Mouse (Mus musculus): ENCODE measurements around the gene Trpm5.

Trpm5 gene

GRCm38 (mm10) chr7:143105258-143105897, 10.9 kb upstream of the Trpm5 start:
- no peak for DNase-seq (ENCODE audit: low read depth)

DNA sequence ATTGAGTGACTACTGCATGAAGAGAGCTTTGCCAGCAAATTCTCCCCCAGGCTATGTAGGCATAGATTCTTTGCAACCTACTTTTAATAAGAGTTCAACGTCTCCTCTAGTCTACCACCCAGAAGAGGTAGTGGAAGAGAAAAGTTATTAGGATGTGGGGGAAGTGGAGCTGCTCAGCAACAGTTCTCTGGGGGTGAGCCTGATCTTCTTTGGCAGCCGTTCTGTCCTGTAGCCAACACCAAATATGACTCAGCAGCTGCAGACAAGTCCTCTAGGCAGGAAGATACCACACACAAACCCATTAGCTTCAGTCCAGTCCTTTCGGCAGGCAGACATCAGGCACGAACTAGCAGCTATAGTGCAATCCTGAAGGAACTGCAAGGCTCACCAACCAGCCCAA, 6.3 kb upstream of the Trpm5 start:
- peak; percentile 58 for DNase-seq (ENCODE audit: low read depth)

DNA sequence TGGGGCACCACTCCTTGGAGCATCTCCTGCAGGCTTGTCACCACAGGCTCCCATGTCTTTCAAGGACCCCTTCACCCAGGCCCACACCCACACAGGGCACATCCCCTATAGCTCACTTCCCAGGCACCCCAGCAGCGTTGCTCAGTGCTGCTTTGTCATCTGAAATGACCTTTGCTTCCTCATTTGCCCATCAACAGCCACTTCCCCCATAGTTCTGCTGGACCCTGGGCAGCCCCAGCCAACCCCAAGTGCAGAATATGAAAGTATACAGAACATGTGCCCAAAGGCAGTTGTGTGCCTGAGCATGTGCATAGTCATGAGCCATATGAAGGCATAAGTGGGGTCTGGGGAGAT, 1.1 kb upstream of the Trpm5 start:
- no peak for DNase-seq (ENCODE audit: low read depth)

DNA sequence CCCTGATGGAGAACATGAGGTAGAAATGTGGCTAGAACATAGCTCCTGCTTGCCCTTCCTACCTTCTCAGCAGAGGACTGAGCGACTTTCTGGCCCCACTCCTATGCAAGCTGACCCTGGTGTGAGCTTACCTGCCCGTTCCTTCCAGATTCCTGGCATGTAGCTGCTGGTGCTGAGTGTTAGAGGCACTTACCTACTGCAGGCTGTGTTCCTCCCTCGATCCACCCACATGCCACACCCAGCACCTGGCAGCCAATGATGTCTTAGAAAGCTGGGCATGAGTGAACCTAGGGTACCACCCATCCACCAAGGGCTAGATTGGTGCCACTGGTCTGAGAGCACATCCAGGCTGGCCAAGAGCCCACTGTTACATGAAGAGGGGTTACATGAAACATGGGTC, 595 bp downstream of the Trpm5 start:
- DNase-seq (ENCODE audit: low read depth) = no peak

- DNase-seq (ENCODE audit: low read depth) = peak; percentile 74
Observed at GRCm38 (mm10) chr7:143087070-143087579, 7.3 kb downstream of the Trpm5 start.

- peak; percentile 82 for DNase-seq (ENCODE audit: low read depth)
Observed at GRCm38 (mm10) chr7:143086366-143086765, 8.1 kb downstream of the Trpm5 start.

DNA sequence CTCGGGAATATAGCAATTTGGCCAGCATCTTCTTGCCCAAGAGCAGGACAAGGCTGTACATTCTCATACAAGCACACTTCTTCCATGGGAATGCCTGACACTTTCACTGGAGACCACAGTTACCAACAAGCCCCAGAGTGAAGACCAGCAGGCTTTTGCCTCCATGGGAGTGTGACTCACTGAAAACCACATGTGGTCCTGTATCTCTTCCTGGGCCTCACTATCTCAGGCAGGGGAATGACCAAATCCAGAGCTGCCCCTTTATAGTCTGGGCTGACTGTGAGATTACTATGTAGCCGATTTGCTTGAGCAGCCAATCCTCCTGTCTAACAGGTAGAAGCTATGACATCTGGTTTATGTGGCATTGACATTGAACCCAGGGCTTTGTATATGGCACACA, 10.7 kb downstream of the Trpm5 start:
- no peak for DNase-seq (ENCODE audit: low read depth)

- no peak for DNase-seq (ENCODE audit: low read depth)
Observed at GRCm38 (mm10) chr7:143082024-143082423, 12.4 kb downstream of the Trpm5 start.

GRCm38 (mm10) chr7:143077351-143077750, 17.1 kb downstream of the Trpm5 start:
- no peak for DNase-seq (ENCODE audit: low read depth)

- no peak for DNase-seq (ENCODE audit: low read depth)
Observed at GRCm38 (mm10) chr7:143075394-143075793, 19.0 kb downstream of the Trpm5 start.

- peak; percentile 66 for DNase-seq (ENCODE audit: low read depth)
Observed at GRCm38 (mm10) chr7:143073086-143073485, 21.4 kb downstream of the Trpm5 start.

GRCm38 (mm10) chr7:143072605-143073004, 21.8 kb downstream of the Trpm5 start:
- no peak for DNase-seq (ENCODE audit: low read depth)

DNA sequence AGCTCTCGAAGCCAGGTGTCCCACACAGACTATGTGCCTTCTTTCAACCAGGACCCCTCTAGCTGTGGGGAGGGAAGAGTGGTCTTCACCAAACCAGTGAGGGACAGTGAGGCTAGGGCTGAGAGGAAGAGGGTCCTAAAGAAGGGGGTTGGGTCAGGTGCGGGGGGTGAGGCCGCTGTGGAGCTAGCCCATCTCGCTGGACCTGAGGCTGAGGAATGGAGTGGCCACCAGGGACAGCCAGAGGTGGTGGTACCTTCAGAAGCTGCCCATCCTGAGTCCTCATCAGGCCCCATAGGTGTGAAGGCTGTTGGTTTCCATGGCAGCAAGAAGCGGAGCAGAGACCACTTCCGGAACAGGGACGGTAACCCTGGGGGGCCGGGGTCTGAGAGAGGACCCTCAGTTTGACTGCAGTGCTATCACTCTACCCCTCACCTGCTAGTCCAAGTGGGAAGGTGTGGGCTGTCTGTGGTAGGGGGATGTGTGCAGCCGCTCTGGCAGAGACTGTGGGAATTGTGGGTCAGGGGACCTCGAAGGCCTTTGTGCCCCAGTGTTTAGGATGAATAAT, 23.9 kb downstream of the Trpm5 start:
- no peak for DNase-seq (ENCODE audit: low read depth)

DNA sequence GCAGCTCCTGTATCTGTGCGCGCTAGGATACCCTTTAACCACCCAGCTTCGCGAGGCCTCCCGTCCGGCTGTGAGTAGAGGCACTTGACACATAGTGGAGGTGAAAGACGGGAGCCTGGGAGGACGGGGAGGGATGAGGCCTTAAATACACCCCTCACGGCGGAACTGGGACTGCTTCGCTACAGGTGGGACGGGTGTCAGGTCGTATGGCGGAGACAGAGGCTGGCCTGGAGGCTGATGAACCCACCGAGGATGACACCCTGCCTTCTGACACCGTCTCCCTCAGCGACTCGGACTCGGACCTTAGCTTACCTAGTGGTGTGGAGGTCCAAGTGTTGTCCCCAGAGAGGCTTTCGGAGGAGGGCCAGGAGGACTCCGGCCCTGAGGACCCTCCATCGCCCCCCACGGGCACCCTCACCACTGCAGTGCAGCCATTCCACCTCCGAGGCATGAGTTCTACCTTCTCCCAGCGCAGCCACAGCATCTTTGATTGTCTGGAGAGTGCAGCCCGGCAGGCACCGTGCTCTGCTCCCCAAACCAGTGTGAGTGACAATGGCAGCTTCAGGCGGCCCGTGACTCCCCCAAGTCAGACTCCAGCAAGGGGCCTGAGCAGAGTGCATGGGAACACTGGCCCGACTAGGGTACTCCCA, 24.6 kb downstream of the Trpm5 start:
- DNase-seq (ENCODE audit: low read depth) = peak; percentile 36

- peak; percentile 99 for DNase-seq (ENCODE audit: low read depth)
Observed at GRCm38 (mm10) chr7:143068882-143069591, 25.4 kb downstream of the Trpm5 start, which contains the start of gene Tssc4. Gene Tssc4 (plus strand): TSS chr7:143069249.

DNA sequence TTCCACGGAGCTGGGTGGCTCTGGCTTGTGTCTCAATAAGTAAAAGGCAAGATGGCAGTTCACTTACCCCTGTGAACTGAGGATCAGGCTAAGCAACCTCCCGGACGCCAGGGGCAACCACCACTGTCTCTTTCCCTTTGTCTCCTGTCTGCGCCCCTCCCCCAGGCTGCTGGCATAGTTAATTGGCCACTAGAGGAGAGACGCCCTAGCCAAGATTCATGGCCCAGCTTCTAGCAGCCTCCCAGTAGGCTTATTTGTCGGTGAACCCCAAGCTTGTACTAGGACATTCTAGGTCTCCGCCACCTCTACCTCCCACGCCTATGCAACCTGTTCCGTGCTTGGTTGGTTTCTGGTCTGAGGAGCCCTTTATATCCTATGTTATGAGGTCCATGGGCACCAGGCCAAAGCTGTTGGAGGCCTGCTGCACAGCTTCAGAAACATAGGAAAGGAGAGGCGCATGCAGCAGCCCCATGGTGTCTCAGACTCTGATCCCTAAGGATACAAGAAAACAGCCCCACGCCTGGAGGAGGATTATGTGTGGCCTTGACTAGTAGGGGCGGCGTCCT, 26.0 kb downstream of the Trpm5 start:
- DNase-seq (ENCODE audit: low read depth) = no peak

DNA sequence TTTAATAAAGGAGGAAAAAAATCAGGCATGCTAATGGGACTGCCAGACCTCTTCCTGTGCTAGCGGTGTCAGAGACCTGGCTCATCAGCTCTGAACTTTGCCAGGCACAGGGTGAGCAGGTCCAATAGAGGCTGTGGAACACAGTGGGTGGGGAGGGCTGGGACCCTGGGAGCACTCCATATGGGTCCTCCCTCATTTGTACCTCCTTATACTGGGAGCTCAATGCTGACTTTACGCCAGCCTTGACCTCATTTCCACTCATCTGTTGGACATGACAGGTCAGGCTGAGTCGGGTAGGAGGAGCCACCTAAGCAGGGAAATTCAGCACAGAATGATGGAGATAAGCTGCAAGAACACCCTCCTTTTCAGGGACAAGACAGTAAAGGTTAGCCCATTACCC, 26.5 kb downstream of the Trpm5 start:
- DNase-seq (ENCODE audit: low read depth) = no peak

GRCm38 (mm10) chr7:143067469-143067868, 27.0 kb downstream of the Trpm5 start:
- no peak for DNase-seq (ENCODE audit: low read depth)

GRCm38 (mm10) chr7:143065692-143066091, 28.8 kb downstream of the Trpm5 start:
- no peak for DNase-seq (ENCODE audit: low read depth)

DNA sequence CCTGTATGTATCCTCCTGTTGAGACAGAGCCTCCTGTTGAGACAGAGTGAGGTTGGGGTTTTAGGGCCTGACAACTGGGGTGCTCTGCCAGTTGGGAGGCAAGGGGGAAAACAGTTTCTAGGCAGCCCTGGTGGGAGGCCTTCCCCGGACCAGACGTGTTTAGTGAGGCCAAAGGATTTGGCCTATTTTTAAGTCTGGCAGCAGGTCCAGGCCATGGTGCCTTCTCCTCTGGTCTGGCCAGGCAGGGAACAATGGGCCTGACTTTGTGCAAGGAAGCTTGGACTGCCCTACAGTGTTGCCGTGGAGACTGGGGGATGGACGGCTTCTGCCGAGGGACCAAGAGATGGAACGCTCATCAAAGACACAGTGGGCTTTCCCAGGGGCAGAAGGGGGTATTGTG, 30.2 kb downstream of the Trpm5 start:
- no peak for DNase-seq (ENCODE audit: low read depth)

DNA sequence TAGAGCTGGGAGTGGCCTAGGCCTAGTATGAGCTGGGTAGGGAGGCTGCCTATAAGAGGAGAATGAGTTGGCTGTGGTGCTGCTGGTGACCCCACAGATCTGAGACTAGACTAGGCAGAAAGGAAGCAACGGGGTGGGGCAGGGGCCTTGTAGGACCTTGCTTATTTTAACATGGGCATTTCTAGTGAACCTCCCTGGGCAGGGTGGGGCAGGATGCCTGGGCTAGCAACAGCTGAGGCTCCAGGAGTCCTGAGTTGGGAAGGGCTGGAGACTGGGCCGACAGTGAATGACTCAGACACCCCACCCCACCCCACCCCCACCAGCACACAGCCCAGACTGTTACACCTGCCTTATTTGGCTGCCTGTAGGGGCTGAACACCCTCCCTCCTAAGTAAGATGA, 31.7 kb downstream of the Trpm5 start:
- peak; percentile 27 for DNase-seq (ENCODE audit: low read depth)

- peak; percentile 70 for DNase-seq (ENCODE audit: low read depth)
Observed at GRCm38 (mm10) chr7:143059202-143059870, 35.1 kb downstream of the Trpm5 start.

All from NIH3T3 (cell line).